Mouse (Mus musculus) lung, embryonic 14.5 days (tissue): Measurements from ENCODE around the gene Rusc2. TPM values are rescaled to one million over a fixed set of nuclear protein-coding genes. Genes with fewer than 3 reads are reported as not detected.

Experiments
- ATAC-seq: fragments of 200-750 bp; cut with Nextera tagmentation; 2 replicates; pipeline ENCODE4 v1.8.0; 2017; ENCODE audit warnings: mild to moderate bottlenecking, moderate TSS enrichment, moderate library complexity; ENCODE audit not compliant: insufficient read depth
- DNase-seq: peaks from one replicate; pipeline ENCODE4 v3.0.0-alpha.2; 2015
- H3K27ac ChIP-seq: fragments of 300-500 bp; sonication (generic); 2 replicates; pipeline ENCODE4 v1.5.1; 2014; ENCODE audit warnings: low read depth, mild to moderate bottlenecking, moderate library complexity
- H3K27me3 ChIP-seq: fragments of 300-500 bp; sonication (generic); 2 replicates; pipeline ENCODE4 v1.6.1; 2014; ENCODE audit warnings: low read length, control low read depth; ENCODE audit not compliant: insufficient read depth
- H3K36me3 ChIP-seq: fragments of 300-500 bp; sonication (generic); 2 replicates; pipeline ENCODE4 v1.6.1; 2014; ENCODE audit warnings: control low read depth; ENCODE audit not compliant: insufficient read depth
- H3K4me1 ChIP-seq: fragments of 300-500 bp; sonication (generic); 2 replicates; pipeline ENCODE4 v1.6.1; 2014; ENCODE audit warnings: antibody characterized with exemption, control low read depth; ENCODE audit not compliant: insufficient read depth
- H3K4me2 ChIP-seq: fragments of 300-500 bp; sonication (generic); 2 replicates; pipeline ENCODE4 v1.6.1; 2014; ENCODE audit warnings: mild to moderate bottlenecking
- H3K4me3 ChIP-seq: fragments of 300-500 bp; sonication (generic); 2 replicates; pipeline ENCODE4 v1.5.1; 2014; ENCODE audit warnings: low read depth, low read length
- H3K9ac ChIP-seq: fragments of 300-500 bp; sonication (generic); 2 replicates; pipeline ENCODE4 v1.6.1; 2014
- H3K9me3 ChIP-seq: fragments of 300-500 bp; sonication (generic); 2 replicates; pipeline ENCODE4 v1.6.1; 2016; ENCODE audit warnings: low read depth, low read length, control low read depth
- CTCF ChIP-seq: IDR thresholded peaks from 2 replicates; pipeline ENCODE4 v1.5.1; 2016; ENCODE audit warnings: antibody characterized with exemption, low read depth
- WGBS: fragments of 180-500 bp; shearing (Covaris S2); extraction: QIAGEN DNeasy Blood & Tissue Kit; methylation state at CpG from one replicate; pipeline ENCODE4 v1.1.7; 2014; 5-methylcytosine and 5-hydroxymethylcytosine counted together
- polyA plus RNA-seq: library from polyadenylated mRNA; unstranded; fragments of >200 nt; fragmentation: Nextera tagmentation; extraction: Ambion mirVana; gene quantifications from 2 replicates; pipeline ENCODE4 v1.2.1, GENCODE M21; 2014

Gene Rusc2
- polyA plus RNA-seq, 1 experiment from 2014 or later: 5.0 TPM

- Histone ChIP-seq H3K27ac (peak overlapping the region; percentile 33; the same call in 1 of the 2 replicates), H3K27me3 (no peaks in the 10 kb centered on the region), H3K36me3 (no peaks in the 10 kb centered on the region), H3K4me3 (no peak overlapping the region), H3K9ac (no peak overlapping the region), H3K4me1 (peaks cover 36% of the 10 kb centered on the region), H3K4me2 (peak overlapping the region; percentile 13; the same call in 1 of the 2 replicates), H3K9me3 (no peaks in the 10 kb centered on the region)
- no peak for DNase-seq
- no peak for ATAC-seq
- TF ChIP-seq CTCF: no peak
- WGBS: 71% methylated on average over 10 of the region's 10 CpGs
Measured at GRCm38 (mm10) chr4:43401486-43401885, 19.7 kb downstream of the Rusc2 start.

- peak overlapping the region; percentile 25; the same call in 1 of the 2 replicates for H3K4me2 ChIP-seq
- 51% methylated on average over 9 of the region's 9 CpGs for WGBS
- DNase-seq (no peak), ATAC-seq (no peak)
- no peak overlapping the region for H3K4me3 ChIP-seq
- H3K27ac ChIP-seq: peak overlapping the region; percentile 30; the same call in 1 of the 2 replicates
- no peak for TF ChIP-seq CTCF
- no peaks in the 10 kb centered on the region for H3K27me3 ChIP-seq
- 0 out of 2 replicates have a peak overlapping the region, but pooled peaks have one; percentile 13 for H3K9ac ChIP-seq
- no peaks in the 10 kb centered on the region for H3K36me3 ChIP-seq
- no peaks in the 10 kb centered on the region for H3K9me3 ChIP-seq
- H3K4me1 ChIP-seq: peaks cover 36% of the 10 kb centered on the region
Measured at GRCm38 (mm10) chr4:43402212-43402611, 20.4 kb downstream of the Rusc2 start.

GRCm38 (mm10) chr4:43404697-43405096 lies 22.9 kb downstream of the Rusc2 start:
- Histone ChIP-seq H3K4me2 (no peak overlapping the region), H3K4me3 (no peak overlapping the region), H3K9ac (no peak overlapping the region), H3K4me1 (peaks cover 23% of the 10 kb centered on the region), H3K9me3 (no peaks in the 10 kb centered on the region), H3K27ac (no peak overlapping the region), H3K27me3 (no peaks in the 10 kb centered on the region), H3K36me3 (no peaks in the 10 kb centered on the region)
- TF ChIP-seq CTCF: no peak
- no peak for ATAC-seq
- WGBS: 85% methylated on average over 10 of the region's 10 CpGs
- DNase-seq: no peak

- 2% methylated on average over 28 of the region's 28 CpGs for WGBS
- TF ChIP-seq CTCF: peak; percentile 75
- DNase-seq (peak; percentile 94), ATAC-seq (peak; percentile 97)
- Histone ChIP-seq H3K4me2 (peak overlapping the region; percentile 68), H3K27me3 (no peaks in the 10 kb centered on the region), H3K9ac (peak overlapping the region; percentile 58), H3K27ac (peak overlapping the region; percentile 87), H3K4me1 (peaks cover 10% of the 10 kb centered on the region; the same call in 1 of the 2 replicates), H3K36me3 (no peaks in the 10 kb centered on the region), H3K4me3 (peak overlapping the region; percentile 47), H3K9me3 (no peaks in the 10 kb centered on the region)
Measured at GRCm38 (mm10) chr4:43406162-43406971, 24.6 kb downstream of the Rusc2 start.

GRCm38 (mm10) chr4:43407071-43407920 lies 25.5 kb downstream of the Rusc2 start:
- Histone ChIP-seq H3K9ac (peak overlapping the region; percentile 58), H3K4me2 (peak overlapping the region; percentile 68), H3K27ac (peak overlapping the region; percentile 43; the same call in 1 of the 2 replicates), H3K27me3 (no peaks in the 10 kb centered on the region), H3K4me1 (peaks cover 4% of the 10 kb centered on the region; the same call in 1 of the 2 replicates), H3K9me3 (no peaks in the 10 kb centered on the region), H3K36me3 (no peaks in the 10 kb centered on the region), H3K4me3 (peak overlapping the region; percentile 47)
- DNase-seq (no peak), ATAC-seq (no peak)
- 70% methylated on average over 12 of the region's 12 CpGs for WGBS
- TF ChIP-seq CTCF: no peak

- Histone ChIP-seq H3K27me3 (no peaks in the 10 kb centered on the region), H3K36me3 (peaks cover 34% of the 10 kb centered on the region), H3K4me1 (no peaks in the 10 kb centered on the region; the same call in 1 of the 2 replicates), H3K9ac (no peak overlapping the region), H3K4me3 (no peak overlapping the region), H3K27ac (no peak overlapping the region), H3K4me2 (no peak overlapping the region), H3K9me3 (no peaks in the 10 kb centered on the region)
- 90% methylated on average over 14 of the region's 14 CpGs for WGBS
- TF ChIP-seq CTCF: no peak
- DNase-seq (no peak), ATAC-seq (no peak)
Measured at GRCm38 (mm10) chr4:43414761-43415160, 33.0 kb downstream of the Rusc2 start.
